Mouse (Mus musculus): ENCODE measurements at regions not wholly inside any gene's neighbourhood (a gene's known extent, or its start where the extent isn't known, plus 50 kb on each side); places are given as distances from the start of the nearest gene placed in this dataset.

DNA sequence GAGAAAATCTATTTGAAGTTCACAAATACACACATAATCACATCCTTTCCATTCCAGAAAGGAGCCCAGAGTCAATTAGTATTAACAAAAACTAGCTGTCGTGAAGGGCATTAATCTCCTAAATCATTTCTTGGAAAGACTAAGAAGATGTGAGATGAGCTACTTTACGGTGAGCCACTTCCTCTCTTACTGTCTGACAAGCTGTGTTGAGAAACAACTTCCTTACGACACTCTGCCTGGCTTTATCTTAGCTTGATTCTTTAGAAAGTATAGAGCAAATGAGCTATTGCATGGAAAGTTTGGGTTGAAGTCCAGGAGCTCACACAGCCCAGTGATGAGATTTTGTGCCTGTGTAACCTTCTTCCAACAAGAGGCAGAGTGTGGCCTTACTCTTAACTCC lies 85.2 kb upstream of the Tmem150c start:
- no peak for DNase-seq

DNA sequence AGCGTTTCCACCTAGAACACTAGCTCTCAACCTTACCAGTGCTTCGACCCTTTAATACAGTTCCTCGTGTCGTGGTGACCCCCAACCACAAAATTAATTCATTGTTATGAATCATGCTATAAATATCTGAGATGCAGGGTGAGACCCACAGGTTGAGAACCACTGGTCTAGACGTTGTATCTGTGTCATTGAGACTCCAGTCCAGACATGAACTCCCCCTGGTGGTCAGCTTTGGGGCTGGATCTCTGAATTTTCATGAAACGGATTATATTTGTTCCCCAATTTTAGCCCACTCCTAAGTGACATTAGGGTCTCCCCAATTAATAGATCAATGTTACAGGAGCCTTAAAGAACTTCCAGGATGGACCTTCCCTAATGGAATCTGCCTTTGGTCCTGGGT lies 81.3 kb upstream of the Tmem150c start:
- DNase-seq, result peak; percentile 60

DNA sequence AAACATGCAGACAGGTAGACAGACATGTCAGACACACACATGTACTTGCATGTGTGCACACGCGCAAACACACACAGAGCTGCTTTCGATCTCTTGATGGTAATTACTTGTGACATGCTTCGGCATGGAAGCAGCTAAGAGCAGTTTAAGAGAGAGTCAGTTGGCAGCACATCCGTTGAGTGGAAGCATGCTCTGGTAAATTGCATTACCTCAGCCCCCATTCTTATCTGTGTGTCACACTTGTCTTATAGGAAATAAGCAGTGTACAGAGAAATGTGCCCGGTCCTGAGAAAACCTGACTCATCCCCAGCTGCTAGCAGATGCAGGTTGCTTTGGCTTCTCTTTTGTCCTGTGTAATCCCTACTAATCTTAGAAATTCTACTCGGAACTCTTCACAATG lies 80.0 kb upstream of the Tmem150c start:
- DNase-seq, result no peak

DNA sequence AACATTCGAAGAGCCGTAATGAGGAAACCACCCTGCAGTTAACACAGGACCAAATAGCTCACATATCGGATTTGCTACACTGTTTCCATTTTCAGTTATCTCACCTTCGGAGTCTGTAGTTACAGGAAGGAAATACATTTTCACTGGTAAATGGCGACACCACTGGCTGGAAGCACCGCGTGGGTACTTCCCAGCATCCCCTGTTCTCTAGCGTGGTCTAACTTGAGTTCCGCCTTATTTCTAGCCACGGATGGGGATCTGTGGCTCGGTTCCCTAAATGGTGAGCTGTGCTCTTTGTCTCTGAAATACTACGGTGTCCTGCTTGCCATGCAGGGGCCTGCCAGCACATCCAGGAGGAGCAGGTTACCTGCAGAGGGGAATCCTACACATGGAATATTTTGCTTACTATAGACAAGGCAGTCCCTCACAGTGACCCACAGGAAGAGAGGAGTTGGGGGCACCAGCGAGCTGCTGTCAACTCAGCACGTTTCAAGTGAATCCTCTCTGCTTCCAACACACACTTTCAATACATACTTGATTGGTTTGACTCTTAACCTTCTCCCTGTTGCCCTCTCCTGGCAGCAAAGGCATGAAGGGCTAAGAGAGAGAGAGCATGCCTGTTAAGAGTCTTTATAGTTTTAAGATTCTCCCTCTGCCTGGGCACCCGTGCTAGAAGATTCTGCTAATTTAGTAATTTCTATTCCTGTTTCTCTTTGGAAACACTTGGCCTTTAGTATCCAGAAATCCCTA lies 78.9 kb upstream of the Tmem150c start:
- DNase-seq, result no peak

DNA sequence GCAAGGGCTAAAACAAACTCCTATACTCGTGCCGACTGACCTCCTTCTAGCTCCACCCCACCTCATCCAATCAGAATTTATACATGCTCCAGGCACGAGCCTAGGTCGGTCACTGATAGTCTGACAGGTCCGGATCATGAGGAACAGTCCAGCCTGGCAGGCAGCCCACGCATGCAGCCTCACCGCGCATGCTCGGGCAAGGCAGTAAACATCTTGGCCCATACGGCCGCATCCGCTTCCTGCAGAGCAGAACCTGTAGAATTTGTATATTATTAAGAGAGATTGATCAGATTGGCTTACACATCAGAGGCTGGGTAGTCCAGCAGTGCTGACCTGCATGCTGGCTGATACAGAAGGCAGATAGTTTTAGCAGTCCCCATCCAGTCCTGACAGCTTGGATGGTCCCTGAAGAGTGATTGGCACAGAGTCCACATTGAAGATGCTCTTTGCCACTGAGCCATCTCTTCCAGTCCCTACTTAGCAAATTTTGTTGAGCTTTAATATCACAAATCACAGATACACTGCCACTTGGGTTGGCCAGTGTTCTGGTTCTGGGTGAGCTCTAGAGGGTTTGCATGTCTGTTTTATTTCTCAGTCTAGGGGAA lies 78.2 kb upstream of the Tmem150c start:
- DNase-seq, result no peak

DNA sequence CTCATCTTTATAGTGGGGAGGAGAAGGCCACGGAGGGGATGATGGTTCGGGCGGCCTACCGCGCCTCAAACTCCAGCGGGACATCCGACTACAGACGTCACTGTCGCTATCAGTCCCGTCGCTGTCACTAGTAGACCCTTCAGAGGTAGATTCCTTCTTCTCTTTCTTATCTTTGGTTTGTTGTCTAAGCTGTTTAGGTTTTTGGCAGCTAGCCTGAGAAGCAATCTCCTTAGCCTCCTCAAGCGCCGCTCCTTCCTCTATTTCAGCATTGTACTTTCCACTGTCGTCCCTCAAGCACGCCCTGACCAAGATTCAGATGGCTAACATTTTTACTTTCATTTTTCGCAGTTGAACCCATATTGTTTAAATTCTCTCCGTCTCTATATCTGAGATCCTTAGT lies 76.7 kb upstream of the Tmem150c start:
- DNase-seq, result no peak

DNA sequence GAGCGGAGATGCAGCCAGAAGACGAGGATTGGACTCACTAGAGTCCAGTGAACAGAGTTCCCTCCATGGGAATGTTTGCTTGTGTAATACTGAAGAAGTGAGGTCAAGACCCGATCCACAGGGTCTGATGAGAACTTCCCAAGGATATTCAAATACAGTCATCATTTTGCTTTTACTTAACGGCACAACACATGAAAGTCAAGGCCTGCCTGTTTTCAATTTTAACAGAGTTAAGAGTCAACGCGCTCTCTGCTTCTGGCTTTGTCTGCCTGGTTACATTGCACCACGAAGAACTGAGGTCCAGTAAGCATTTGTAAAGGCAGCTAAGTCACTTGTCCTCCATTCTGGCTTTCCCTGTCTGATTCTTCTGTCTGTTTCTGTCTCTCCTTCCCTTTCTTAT lies 72.5 kb upstream of the Tmem150c start:
- no peak for DNase-seq

DNA sequence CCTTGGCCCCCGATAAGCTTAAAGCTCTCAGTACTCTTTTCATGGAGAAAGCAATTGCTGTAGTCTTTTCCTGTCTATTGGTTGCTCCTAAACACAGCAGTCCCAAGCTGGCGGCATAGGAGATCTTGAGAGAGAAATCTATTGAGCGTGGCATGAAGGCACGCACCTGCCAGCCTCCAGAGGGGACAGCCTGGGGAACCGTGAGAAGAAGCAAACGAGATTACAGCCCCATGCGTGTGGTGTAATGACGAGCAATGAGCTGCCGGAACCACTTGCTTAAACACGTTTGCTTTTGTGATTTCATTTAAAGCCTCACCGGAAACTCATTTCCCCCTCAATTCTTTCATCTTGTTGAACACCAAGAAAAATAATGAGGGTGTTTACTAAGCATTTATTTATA lies 72.0 kb upstream of the Tmem150c start:
- no peak for DNase-seq

DNA sequence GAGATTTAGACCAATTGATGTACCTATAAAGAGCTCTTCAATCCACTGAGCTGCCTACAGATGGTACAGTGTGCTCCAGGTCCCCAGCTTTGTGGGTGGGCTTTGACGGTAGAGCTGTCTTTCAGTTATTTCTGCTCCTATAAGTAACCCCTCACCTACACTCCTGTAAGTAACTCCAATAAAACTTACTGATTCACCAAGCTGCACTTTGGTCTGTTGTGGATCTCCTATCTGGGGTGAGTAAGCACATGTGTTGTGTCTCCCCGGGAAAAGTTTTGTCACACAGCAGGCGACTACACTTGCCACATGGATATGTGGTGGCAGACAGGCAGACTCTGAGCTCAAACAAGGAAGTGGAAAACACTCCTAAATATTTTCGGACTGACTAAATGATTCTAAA lies 70.4 kb upstream of the Tmem150c start:
- no peak for DNase-seq

DNA sequence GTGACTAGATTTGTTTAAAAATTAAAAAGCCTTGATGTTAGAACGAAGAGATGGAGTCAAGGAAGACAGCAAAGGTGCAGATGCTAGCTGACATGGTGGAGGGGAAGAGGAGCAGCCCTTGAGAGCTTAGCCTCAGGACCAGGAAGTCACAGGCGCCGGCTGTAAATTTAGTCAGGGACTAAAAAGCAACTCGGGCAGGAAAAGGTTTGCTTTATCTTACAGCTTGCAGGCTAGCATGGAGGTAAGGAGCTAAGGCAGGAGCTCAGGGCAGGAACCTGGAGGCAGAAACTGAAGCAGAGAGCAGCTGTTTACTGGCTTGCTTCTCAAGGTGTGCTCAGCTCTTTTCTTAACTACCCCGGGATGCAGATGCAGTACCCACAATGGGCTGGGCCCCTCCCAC lies 68.3 kb upstream of the Tmem150c start:
- no peak for DNase-seq

DNA sequence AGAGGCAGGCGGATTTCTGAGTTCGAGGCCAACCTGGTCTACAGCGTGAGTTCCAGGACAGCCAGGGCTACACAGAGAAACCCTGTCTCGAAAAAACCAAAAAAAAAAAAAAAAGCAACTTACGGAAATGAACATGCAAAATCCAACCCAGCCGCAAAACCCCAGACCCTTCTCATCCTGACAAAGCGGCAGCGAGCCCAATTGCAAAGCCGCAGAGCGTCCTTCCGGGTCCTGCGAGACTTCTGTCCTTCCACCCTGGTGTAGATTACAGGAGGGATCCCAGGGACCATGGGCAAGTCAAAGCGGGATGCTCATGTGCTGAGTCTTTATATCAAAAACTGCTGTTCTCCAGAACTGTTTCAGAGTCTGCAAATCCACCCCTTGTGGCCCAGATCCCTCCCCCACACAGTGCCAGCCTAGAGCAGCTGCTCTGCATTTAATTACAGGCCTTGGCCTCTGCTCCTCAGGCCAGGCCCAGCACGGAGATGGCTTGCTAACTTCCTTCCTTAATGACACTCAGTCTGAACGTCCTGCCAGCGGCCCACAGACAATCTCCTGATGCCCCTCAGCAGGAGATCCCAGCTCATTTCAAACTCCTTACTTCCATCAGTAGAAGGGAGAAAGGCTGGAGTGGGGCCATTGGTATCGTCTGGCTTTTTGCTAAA lies 67.1 kb upstream of the Tmem150c start:
- DNase-seq, result no peak

DNA sequence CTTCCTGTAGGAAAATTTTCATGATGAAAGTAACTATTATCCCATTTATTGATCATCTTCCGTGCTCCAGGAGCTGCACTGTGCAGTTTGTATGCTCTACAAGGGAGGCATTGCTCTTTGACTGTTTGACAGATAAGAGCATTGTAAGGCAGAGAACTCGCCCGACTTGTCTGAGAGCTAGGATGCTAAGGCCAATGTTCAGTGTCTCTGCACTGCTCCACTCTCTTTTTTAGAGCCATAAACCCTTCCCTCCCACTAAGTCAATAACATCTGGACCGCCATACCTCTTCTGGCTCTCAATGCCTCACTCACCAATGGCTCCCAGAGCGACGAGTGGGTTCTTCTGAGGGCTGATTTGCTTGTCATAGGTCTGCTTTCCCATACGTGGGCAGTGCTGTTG lies 65.9 kb upstream of the Tmem150c start:
- no peak for DNase-seq

DNA sequence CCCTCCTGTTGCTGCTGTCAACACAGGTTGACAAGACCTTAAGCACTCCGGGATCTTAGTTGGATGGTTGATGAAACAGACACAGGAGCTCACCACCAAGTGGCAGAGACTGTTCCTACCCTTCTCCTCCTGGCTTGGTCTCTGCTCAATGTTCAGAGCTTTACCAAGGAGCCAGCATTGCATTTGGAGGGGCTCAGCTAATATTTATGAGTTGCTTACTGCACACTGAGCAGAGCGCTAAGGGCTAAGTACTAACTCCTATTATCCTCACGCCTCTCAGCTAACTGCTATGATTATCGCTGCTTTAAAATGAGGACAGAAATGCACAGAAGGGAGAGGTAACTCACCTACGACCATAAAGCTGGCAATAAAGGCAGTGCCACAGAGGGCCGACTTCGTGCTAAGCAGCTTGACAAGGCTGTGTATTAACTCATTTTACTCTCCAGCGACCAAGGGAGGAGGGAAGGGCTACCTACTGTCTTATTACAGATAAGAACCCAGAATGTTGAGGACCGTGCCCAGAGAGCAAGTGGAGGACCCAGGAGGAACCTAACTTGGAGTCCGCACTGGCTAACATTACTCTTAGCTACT lies 65.3 kb upstream of the Tmem150c start:
- no peak for DNase-seq

DNA sequence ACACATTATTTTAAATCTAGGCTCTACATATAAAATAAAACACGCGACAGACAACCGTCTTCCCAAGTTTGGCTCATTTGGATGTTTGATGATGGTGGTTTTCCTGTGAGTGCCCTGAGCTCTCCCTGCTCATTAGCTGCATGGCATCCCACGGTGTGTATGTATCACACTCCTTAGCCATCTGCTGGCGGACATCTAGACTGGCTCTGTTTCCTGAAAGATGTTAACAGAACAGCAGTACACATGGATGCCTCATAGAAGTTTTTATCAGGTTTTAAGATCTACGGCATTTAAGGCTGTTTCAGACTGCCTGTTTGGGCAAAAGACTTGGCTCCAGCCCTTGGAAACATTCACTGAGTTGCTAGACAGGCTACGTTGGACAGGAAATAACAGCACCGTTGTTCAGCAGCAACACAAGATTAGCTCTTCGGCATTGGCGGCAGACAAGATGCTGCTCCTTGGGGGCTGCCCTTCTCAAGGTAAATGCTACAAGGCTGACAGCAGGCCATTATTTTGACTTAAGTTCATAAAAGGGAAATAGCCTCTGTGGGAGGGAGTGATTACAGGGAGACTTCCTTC lies 61.5 kb upstream of the Tmem150c start:
- DNase-seq, result peak; percentile 28

DNA sequence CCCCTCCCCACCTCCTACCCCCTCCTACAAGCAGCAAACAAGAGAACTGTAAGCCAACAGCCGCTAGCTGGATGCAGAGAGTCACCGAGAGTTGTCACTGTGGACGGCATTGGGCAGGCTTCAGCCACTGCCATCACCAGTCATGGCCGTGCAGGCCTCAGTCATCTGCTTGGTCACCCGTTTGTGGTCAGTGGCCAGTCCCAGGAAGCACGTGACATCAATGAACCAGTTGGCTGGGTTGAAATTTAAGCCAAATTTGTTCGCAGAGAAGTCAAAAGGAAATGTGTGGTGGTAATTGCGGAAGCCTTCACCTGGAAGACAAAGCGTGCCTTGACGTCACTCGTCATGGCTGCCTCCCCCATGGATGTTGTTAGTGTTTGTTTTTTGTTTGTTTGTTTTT lies 60.7 kb upstream of the Tmem150c start:
- DNase-seq, result peak; percentile 27

DNA sequence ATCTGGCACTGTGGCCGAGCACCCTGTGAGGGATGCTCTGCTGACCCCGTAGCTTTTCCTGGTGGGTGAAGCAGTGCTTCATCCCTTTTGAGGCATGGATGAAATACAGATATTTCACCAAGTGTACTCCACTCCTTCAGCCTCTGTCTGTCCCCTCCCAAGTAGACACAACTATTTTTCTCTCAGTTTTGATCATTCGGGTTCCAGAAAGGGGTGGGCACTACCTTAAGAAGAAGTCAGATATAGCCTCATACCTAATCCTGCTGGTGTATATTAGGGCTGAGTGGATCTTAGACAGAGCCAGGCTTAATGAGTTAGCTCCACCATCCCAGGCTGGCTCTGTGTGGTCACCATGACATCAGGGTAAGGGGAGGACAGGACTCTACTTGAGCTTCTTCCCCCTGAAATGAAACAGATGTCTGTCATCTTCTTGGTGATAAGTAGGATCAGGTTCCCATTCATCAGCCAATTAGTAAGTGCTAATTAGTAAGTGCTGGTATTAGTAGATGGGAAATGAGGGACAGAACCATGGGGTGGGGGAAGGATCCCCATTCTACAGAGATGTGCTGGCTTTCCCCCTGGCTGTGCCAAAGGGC lies 58.7 kb upstream of the Tmem150c start:
- DNase-seq, result no peak

DNA sequence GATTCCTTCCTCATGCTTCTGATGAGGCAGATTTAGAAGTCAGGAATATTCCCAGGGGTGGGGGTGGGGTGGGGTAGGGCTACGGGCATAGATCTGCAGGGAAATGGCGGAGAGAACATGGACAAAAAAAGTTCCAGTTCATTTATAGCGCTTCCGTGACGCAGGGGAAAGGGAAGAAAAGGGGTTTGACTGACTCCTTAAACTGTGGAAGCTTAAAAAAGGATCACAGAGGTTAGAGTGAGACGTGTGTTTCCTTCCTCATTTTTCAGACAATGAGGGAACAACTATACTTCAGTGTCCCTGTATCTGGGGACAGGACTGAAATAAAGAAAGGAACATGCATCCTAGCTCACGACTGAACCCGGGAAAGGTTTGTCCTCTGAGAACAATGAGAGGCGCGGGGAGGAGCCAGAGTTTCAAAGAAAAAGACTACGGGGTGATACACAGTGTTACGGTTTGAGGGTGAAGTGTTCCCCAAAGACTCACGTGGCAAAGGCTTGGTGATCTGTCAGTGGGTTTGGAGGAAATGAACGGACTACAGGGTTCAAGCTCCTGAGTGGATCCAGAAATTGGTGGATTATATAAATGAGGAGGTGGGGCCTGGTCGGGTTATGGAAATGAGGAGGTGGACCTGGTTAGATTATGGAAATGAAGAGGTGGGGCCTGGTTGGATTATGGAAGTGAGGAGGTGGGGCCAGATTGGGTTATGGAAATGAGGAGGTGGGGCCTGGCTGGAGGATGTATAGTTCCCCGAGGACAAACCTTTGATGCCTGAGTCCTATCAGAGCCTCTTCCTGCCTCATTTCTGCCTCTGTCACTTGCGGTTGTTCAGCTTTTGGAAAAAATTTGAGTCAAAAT lies 57.8 kb upstream of the Tmem150c start:
- DNase-seq, result peak; percentile 16

DNA sequence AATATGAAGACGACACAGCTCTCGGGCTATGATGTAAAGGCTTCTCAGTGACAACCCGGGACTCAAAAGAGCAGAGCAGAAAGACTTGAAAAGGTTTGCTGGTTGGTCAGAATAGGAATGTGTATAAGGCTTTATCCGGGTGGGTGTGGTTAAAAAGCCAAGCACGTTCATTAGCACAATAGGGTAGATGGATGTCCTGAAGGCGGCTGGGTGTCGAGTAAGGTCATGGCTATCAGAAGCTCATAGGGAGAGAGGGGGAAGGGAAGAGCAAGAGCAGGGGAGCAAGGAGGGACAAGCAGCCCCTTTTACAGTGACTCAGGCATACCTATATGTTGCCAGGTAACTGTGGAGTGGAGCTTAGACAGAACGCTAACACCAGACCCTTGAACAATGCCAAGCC lies 54.3 kb upstream of the Tmem150c start:
- DNase-seq, result no peak

DNA sequence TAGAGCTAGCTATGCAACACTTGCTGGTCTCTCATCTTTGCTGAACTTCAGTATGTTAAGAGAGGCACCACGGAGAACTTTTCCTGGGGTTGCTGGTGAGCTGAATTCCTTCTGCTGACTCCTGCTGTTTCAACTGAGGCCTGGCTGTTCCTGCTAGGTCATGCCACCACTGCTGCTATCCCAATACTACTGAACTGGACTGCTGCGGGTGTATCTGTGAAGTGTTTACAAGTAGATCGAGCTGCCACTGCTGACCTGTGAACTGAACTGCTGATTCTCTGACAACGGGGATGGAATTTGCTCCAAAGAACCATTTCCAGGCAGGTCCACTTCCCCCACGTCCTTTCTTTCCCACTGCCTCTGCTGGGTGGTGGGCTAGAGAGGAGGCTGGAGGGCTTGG lies 51.1 kb upstream of the Tmem150c start:
- DNase-seq, result no peak

Measured in kidney, adult 9 months (tissue).